Mouse (Mus musculus): ENCODE measurements around the gene Dok1.

Gene Dok1

GRCm38 (mm10) chr6:83014482-83015466 lies 18.5 kb downstream of the Dok1 start:
- DNase-seq (ENCODE audit: low spot score), result peak; percentile 73

- no peak for DNase-seq (ENCODE audit: low spot score)
Measured at GRCm38 (mm10) chr6:83013444-83013843, 19.8 kb downstream of the Dok1 start.

DNA sequence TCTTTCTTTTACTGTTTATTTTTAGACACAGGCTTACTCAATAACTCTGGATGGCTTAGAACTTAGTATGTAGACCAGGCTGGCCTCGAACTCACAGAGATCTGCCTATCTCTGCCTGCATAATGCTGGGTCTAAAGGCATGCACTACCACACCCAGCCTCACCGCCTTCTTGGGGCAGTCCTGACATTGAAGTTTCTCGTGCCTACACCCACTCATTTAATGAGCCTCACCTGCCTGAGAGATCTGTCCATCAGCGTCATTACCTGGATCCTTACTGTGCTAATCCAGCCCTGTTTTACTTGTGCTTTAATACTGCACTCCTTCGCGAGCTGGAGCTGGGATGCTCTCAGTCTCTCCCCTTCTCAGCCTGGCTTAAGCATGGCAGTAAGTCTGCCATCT lies 21.5 kb downstream of the Dok1 start:
- no peak for DNase-seq (ENCODE audit: low spot score)

- no peak for DNase-seq (ENCODE audit: low spot score)
Measured at GRCm38 (mm10) chr6:83011255-83011654, 22.0 kb downstream of the Dok1 start.

DNA sequence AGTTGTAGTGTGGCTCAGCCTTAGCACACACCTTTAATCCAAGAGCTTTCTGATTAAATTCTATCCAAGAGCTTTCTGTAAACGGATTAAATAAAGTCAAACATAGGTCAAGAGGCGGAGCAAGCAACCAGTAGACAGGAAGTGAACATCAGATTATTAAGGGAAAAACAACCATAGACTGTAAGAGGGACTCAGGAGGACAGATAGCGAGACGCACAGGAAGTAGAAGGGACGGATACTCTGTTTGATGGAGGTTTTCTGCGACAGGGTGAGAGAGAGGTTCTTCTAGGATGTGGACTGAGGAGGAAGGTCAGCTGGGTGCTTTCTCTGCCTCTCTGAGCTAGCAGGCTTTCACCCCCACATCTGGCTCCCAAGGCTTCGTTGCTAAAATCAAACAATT lies 23.3 kb downstream of the Dok1 start:
- no peak for DNase-seq (ENCODE audit: low spot score)

DNA sequence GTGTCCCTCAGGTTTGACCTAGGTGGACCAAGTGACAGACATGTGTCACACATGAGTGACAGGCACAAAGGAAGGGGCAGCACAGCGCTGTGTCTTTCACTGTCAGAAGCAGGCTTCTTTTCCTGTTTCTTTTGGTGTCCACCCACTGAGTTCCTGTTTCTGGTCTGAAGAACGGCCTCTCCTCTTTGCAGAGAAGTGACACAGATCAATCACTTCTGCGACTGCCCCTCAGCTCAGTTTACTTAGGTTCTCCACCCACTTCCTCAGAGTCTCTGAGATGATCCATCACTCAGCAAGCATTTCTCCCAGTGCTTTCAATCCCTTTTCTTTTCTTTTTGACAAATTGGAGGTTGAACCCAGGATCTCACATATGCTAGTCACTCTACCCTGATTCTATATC lies 24.6 kb downstream of the Dok1 start:
- DNase-seq (ENCODE audit: low spot score), result no peak

- no peak for DNase-seq (ENCODE audit: low spot score)
Measured at GRCm38 (mm10) chr6:83006114-83006513, 27.2 kb downstream of the Dok1 start.

- DNase-seq (ENCODE audit: low spot score), result no peak
Measured at GRCm38 (mm10) chr6:83005444-83006011, 27.7 kb downstream of the Dok1 start.

DNA sequence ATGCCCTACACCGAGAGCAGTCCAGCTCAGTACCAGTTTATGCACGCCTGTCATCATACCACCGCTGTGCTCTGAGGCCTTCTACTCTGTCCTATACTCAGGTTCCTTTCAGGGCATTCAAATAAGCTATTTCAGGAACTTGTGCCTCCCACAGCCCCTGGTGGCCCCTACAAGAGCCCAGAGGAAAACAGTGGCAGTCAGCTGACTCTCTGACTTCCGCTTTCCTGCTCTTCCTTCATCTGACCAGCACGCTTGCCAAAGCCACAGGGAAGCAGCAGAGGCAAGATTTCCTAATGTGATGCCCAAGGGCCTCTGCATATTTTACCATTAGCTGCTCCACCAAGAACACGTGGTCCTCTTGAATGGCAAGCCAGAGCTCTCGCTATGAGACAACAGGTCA lies 28.4 kb downstream of the Dok1 start:
- DNase-seq (ENCODE audit: low spot score), result no peak

DNA sequence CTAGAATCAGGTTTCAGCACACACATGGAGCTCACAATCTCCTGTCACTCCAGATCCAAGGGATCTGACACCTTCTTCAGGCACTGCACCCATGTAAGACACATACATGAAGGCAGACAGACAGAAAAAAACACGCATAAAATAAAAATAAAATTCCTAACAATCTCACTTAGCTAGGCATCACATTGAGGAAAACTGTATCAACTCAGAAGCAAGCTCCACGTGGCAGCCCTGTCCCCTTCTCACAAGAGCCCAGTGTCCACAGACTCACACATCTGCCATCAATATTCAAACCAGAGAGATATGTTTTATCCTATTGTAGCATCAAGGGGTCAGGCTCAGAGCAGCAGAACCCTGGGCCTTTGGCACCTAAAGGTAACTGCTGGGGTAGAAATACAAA lies 29.0 kb downstream of the Dok1 start:
- no peak for DNase-seq (ENCODE audit: low spot score)

DNA sequence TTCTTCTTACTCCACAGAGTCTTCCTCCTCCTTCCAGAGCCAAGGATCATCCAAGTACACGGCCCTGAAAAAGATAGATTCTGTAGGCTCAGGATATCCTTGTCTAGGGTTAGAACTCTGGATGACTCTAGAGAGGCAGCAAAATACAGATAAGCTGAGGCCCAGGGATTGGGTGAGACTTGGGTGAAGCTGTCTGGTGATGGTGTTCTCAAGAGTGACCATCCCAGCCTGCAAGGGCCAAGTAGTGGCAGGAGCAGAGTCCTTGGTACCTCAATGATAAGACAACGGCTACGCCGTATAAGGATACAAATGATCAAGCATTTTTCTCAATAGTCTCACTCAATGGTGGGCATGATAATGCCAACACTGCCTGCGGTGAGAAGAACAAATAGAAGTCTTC lies 29.4 kb downstream of the Dok1 start:
- no peak for DNase-seq (ENCODE audit: low spot score)

GRCm38 (mm10) chr6:83003082-83003481 lies 30.2 kb downstream of the Dok1 start:
- no peak for DNase-seq (ENCODE audit: low spot score)

DNA sequence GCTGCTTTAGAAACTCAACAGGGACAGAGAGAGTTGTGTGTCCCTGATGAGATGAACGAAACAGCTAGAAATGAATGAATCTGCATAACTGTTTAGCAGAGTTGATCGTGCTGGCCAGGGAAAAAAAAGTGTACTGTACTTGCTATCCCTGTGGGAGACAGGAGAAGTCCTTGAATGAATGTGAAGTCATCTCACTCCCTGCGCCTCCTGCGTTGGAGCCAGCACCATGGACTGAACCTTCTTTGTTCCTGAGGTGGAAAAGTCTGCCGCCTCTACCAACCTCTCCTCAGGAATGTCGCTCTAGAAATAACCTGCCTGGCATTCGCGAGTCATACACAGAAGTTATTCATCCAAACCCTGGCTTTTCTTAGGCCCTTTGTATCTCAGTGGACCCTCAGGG lies 33.3 kb downstream of the Dok1 start:
- DNase-seq (ENCODE audit: low spot score), result no peak

DNA sequence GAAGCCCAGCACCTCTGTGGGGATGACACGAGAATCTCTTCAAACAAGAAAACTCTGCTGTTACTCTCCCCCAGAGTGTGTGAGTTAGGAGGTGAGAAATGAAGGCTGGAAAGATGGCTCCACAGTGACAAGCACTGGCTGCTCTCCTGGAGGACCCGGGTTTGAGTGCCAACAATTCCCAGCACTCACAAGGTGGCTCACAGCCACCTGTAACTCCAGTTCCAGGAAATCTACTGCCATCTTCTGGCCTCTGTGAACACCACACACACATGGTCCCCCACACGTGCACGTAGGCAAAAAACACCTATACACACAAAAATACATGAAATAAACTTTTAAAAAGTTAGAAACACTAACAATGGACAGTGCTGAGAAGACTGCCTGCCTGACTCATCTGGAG lies 34.9 kb downstream of the Dok1 start:
- DNase-seq (ENCODE audit: low spot score), result no peak

GRCm38 (mm10) chr6:82997511-82998102 lies 35.7 kb downstream of the Dok1 start:
- no peak for DNase-seq (ENCODE audit: low spot score)

DNA sequence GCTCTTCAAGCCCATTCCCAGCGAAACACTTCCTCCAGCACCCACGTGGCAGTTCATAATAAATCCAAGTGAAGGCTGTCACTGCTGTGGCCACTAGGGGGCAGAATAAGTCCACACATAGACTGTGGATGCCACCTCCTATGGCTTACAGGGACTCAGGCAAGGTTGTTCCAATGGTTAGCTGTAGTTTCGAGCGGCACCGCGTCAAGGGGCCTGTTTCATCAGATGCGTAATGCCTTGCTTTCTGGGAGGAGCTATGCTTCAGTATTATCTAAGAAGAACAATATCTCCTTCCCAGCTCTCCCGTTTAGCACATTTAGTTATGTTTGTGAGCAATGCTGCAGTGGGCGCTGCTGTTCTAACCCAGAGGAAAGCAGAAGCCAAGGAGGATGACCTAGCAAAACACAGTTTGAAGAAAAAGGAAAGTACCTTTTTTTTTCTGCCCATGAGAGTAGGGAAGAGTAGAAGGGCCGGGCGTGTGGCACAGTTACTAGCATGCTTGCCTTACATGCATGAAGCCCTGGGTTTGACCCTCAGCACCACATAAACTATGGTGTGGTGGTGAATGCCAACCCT lies 36.4 kb downstream of the Dok1 start:
- DNase-seq (ENCODE audit: low spot score), result peak; percentile 89

- no peak for DNase-seq (ENCODE audit: low spot score)
Measured at GRCm38 (mm10) chr6:82994372-82994771, 38.9 kb downstream of the Dok1 start.

- no peak for DNase-seq (ENCODE audit: low spot score)
Measured at GRCm38 (mm10) chr6:82993696-82994095, 39.6 kb downstream of the Dok1 start.

DNA sequence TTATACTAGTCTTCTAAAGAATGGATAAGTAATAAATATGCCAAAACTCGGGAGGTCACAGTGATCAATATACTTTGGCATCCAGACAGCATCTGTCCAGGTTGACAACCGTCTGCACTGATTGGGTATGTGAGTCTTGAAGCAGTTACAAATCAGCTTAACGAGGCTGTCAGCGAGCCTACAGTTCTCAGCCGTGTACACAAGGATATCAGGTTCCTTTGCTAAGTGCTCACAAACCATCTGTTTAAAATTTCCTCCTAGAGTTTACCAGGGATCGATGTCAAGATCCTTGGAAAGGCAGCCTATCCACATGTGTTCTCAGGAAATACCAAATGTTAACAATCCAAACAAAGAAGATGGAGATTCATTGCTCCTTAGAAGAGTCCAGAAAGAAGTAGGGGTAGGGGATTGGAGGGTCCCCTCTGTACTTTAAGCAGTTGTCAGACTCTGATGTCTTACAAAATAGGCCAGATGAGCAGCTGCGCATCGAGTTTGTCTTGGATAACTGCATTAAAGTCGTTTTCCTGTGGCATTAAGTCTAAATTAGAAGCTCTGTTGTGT lies 45.8 kb downstream of the Dok1 start:
- no peak for DNase-seq (ENCODE audit: low spot score)
